Mouse (Mus musculus): ENCODE measurements around the gene Cacna1i.

DNA sequence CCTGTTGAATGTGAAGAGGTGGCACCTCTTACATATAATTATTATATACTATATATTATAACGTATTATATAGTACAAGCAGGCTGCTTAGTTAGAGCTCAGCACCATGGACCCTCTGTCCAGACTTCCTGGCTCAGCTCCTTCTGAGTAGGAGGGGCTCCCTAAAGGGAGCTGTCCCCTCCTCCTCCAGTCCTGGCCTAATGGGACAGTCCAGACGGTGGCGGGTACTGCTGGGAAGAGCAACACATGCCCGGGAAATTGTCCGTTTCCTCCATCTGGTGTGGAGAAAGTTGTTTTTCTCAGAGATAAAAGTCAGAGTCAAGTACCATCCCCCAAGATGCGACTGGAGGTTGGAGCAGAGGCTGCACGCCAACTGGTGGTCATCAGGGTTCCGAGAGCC is 19.1 kb downstream of the Cacna1i start:
- TF ChIP-seq POLR2A (IDR thresholded peaks at IDR 0.05; ENCODE audit: control insufficient read depth, extremely low read depth, insufficient read depth, low read length, poor library complexity) (no peak), CTCF (IDR thresholded peaks at IDR 0.05; ENCODE audit: borderline replicate concordance, control insufficient read depth, extremely low read depth, insufficient read depth, low read length, poor library complexity) (no peak)
